Mouse (Mus musculus) common myeloid progenitor, adult 5-6 weeks (primary cell): Measurements from ENCODE around the gene Pigk. TPM values are rescaled to one million over a fixed set of nuclear protein-coding genes. Genes with fewer than 3 reads are reported as not detected.
"Not testable (repeated sequence)": the region's sequence is repeated elsewhere in the genome, so short reads cannot be mapped to it uniquely, and the experiment has no call there.

ENCODE experiments used
- ATAC-seq: replicated peaks from 2 replicates; pipeline ENCODE4 v1.8.0; 2016; ENCODE audit warnings: low read depth, mild to moderate bottlenecking, moderate TSS enrichment, inconsistent platforms; ENCODE audit not compliant: poor library complexity, severe bottlenecking
- total RNA-seq: library from RNA; stranded (forward); fragments of 200-1000, 187-1606 nt; gene quantifications from 2 replicates; pipeline ENCODE4 v1.2.3, GENCODE M21; 2017

Pigk gene
- total RNA-seq, 1 experiment from 2014 or later = 46.2 TPM

DNA sequence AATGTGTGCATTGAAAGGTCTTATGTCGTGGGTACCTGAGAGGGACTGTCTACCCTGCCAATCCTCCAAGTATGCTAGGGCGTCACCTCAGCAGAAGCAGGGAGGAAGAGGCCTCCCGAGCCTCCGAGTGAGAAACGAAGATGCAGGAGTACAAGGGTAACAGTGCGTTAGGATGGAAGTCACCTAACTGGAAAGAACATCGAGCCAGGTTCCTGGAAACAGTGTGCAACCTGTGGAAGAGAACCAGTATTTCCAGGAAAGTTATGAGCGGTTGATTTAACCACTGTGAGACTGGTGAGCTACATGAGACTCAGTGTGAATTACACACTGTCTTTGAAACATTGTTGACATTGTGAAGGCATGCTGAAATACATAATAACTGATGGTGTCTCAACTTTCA is 48.4 kb downstream of the Pigk start:
- no peak for ATAC-seq

- peak; percentile 81 for ATAC-seq
Measured at GRCm38 (mm10) chr3:152763139-152763882, 49.4 kb downstream of the Pigk start.

DNA sequence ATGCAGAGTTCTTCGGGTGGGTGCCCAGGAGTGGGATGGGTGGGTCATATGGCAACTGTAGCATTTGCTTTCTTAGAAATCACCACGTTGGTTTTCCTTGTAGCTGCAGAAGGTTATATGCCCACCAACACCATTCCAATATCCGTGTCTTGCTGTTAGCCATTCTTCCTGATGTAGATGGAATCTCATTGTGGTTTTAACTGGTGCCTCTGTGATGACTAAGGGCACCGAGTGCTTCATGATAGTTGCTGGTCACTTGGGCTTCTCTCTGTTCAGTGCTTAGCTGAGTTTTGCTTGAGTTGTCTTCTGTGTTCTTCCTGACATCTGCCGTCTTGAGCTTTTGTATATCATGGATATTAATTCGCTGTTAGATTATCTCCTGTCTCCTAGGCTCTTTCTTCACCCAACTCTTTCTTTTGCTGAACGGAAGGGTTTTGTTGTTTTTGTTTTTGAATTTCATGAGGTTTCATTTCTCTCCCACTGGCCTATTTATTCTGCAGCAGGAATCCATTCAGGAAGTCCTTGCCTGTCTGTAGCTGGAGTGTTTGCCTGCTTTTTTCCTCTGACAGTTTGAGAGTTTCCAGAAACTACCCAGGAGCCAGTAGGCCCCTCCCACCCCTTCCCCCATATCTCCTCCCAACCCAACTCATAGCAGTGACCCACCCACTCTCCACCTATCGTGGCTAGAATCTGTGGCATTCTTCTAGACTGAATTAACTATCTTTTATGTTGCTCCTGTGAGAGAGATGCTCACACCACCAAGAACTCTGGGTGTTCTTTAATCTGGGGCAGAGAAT is 50.8 kb downstream of the Pigk start:
- 0 out of 2 replicates have a peak, but pooled peaks have one; percentile 21 for ATAC-seq

DNA sequence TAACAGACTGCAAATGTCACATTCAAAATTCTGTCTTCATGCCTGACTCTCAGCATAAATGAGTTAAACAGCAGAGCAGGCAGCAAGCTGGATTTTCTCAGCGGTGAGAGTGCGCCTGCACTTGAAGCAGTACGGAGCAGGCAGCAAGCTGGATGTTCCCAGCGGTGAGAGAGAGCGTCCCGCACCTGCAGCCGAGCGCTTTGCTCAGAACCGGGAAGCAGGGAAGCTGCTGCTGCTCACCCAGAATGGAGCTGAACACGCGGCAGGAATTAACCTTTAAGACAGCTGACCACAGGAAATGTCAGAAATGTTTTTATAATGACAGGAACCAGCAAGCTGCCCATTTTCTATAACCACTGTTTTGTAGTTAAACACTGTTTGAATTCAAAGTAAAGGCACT is 53.6 kb downstream of the Pigk start:
- ATAC-seq = no peak

DNA sequence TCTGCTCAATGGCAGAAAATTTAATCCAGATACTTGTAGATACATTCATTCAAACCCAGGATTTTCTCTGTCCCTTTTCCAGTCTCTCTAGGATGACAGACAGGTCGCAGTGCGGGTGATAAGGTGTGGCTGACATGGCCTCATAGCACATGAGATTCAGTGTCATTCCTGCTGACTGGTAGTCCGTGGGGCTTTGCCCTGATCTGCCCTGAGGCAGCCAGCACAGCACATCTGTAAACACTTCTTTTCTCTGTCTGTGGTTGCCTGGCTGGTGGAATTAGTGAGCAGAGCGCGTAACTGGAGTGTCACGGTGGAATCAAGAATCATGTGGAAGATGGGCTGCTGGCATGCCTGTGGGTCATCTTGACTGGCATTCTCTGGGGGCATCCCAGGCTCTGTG is 56.2 kb downstream of the Pigk start:
- ATAC-seq = no peak

GRCm38 (mm10) chr3:152776363-152776762 is 62.5 kb downstream of the Pigk start:
- ATAC-seq = no peak

DNA sequence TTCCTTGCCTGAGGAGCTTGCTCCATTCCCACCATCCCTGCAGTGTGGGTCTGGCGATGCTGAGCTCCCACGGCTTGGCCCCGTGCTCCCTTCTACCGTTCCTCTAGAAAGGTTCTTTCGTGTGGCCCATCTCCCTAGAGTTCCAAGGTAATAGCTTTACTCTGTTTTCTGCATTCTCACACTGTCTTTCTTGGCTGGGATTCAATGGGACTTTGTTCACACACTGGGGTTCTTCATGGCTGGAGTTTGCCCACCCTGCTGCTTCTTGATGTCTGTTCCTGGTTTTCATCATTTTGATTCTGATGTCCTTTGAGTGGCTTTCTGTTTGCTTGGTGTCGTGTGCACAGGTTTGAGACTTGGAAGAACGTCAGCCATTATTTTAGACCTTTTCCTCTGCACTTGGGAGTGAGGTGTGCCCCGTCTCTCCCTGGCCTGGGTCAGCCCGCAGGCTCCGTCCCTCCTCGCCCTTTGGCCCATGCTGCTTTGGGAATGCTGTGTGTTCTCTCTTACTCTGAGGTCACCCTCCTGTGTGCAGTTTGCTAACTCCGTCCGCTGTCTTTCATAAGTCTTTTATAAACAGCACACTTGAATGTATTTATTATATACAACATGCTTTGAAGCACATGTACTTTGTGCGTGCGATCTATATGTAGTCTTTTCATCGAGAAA is 63.1 kb downstream of the Pigk start:
- no peak for ATAC-seq

GRCm38 (mm10) chr3:152779819-152780218 is 65.9 kb downstream of the Pigk start:
- no peak for ATAC-seq

GRCm38 (mm10) chr3:152783792-152784191 is 69.9 kb downstream of the Pigk start:
- ATAC-seq = peak; percentile 98

- ATAC-seq = not testable (repeated sequence)
Measured at GRCm38 (mm10) chr3:152784353-152784752, 70.5 kb downstream of the Pigk start.

- not testable (repeated sequence) for ATAC-seq
Measured at GRCm38 (mm10) chr3:152788301-152788953, 74.5 kb downstream of the Pigk start.

DNA sequence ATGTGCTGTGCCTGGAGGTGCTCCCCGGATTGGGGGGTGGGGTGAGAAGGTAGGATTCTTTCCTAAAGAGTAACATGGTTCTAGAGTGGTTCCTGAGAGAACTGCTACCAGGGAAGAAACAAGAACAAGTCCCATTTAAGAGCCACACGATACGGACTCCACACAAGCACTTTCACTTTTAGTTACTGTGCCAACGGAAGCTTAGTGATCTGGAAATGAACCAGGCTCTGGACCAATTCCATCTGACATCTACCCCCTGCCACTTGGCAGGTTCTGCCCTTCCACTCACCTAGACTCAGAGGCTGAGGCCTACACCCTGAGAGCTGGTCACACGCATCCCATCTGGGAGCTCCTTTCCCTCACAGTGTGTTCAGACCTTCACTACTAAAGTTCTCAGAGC is 78.7 kb downstream of the Pigk start:
- ATAC-seq = peak; percentile 29; the same call in 1 of the 2 replicates

- no peak for ATAC-seq
Measured at GRCm38 (mm10) chr3:152793006-152793405, 79.1 kb downstream of the Pigk start.

DNA sequence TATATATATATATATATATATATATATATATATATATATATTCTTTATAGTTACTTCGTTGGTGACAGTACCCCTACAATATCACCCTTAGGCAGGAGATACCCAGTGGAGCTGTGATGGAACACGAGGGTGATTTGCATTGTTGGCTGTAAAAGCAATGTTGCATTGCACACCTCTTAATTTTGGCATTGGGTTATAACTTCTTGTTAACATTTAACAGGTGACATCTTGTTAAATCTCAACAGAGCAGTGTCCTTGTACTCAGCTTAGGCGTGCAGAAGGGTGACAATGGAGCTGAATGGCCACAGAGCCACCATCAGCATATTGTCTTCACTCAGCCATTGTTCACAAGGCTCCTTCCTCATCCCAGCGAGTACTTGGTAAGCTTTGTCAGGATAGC is 82.3 kb downstream of the Pigk start:
- ATAC-seq = no peak

GRCm38 (mm10) chr3:152797354-152797753 is 83.5 kb downstream of the Pigk start:
- no peak for ATAC-seq

DNA sequence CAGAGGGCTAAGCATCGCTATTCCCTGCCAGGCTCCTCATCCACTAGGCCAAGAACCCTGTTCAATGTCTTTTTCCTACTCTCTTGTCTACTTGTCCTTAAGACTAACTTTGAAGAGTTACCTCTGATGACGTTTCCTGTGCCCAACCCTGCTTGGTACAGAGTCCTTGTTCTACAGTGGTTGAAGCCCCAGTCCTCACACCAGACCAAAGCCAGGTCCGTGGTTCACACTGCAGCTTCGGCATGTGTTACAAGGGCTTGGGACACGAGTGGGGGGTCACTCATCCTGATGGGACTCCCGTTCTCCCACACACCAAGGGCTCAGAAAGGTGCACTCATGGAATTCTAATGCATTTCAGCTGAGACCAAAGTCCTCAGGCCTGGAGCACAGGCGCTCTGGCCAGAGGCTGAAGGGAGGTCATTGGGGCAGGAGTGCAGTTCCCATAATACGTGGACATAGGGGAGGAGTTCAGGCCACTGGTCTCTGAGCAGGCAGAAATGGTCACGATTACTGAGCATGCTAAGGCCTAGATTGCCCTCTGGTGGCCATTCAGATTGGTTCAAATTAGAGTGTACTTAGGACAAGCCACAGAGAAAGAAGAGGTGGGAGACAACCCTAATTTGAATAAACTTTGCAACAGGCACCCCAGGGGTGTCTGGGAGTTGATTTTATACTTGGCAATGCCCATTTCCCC is 86.0 kb downstream of the Pigk start:
- ATAC-seq = peak; percentile 63

DNA sequence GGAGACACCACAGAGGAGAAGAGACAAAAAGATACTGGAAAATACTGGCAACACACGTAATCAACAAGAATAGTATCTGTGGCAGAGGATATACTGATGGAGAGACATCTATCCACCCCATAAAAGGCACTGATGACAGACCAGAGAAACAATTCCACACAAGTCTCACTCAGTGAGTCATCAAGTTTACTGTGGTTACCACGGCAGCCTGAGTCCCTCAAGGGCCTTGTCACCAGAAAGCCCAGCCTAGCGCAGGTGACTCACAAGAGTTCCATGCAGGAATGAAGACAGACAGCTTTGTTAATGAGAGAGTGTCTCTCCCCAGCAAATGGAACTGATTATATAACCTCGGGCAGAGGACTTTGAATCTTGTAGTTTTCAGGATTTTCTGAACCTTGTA is 100.0 kb downstream of the Pigk start:
- ATAC-seq = peak; percentile 60; the same call in 1 of the 2 replicates

DNA sequence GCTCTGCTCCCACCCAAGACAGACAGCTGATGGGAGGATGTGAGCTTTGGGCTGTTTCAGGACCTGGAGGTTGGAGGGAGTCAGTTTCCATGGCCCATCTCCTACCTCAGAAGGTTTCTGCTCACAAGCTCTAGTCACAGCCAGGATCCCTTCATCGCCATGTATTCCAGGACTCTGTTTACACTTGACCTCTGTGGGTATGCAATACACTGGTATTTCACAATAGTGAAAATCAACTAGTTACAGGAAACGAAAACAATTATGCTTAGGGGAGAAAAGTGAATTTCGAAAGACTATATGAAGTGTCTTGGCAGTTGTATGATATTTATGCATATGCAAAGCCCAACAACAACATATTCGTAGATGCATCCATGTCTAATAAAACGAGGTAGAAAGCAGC is 101.2 kb downstream of the Pigk start:
- no peak for ATAC-seq

DNA sequence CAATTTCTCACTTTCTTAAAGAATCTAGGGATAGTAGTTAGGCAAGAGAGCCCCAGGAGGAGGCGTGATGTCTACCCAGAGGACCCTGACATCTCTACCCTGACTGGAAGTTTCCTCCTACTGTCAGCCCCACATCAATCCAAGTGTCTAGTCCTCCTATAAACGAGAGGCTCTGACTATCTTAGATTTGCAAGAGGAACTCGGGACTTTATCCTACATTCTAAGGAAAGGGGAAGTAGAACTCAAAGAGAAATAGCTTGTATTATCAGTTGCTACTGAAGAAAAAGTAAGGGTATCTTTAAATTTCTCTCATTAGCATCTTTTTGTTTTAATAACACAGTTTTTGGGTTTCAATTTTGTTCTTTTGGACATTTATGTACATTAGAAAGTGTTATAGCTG is 106.5 kb downstream of the Pigk start:
- 0 out of 2 replicates have a peak, but pooled peaks have one; percentile 20 for ATAC-seq

DNA sequence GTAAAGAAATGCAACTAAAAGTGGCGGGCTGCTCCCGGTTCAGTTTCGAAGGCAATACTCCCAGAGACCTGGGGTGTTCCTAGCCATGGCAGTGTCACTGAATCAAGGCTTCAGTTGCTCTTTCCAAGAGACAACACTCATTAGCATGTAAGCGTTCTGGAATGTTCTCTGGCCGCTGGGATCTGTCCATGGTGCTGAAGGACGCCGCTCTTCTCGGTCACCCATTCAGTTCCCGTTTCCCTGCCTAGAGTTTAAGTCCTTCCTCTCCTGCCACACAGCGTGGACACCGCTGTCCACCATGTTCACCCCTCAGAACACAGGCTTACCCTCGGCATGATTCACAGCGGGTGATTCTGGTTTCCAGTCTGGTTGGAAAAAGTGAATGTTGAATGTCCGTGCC is 107.3 kb downstream of the Pigk start:
- peak; percentile 95 for ATAC-seq
